Mouse (Mus musculus): Measurements from ENCODE around the gene Pwp2.
A peak's percentile ranks its signal among the peaks of the same experiment; 100 is the strongest.
"Not testable (repeated sequence)": the region's sequence is repeated elsewhere in the genome, so short reads cannot be mapped to it uniquely, and the experiment has no call there.

Pwp2 gene

GRCm38 (mm10) chr10:78184531-78185380 lies at the start of gene Pwp2:
TSS of gene Pwp2 (minus strand) at chr10:78185149.
- peak; percentile 93 for DNase-seq

- no peak for DNase-seq
Observed at GRCm38 (mm10) chr10:78233756-78234155, 48.8 kb upstream of the Pwp2 start.

- no peak for DNase-seq
Observed at GRCm38 (mm10) chr10:78233161-78233560, 48.2 kb upstream of the Pwp2 start.

GRCm38 (mm10) chr10:78232301-78232980 lies 47.5 kb upstream of the Pwp2 start:
- DNase-seq: no peak

GRCm38 (mm10) chr10:78228560-78228928 lies 43.6 kb upstream of the Pwp2 start:
- no peak for DNase-seq

- DNase-seq: no peak
Observed at GRCm38 (mm10) chr10:78227875-78228559, 43.1 kb upstream of the Pwp2 start.

GRCm38 (mm10) chr10:78224136-78224535 lies 39.2 kb upstream of the Pwp2 start:
- no peak for DNase-seq

GRCm38 (mm10) chr10:78222908-78223307 lies 38.0 kb upstream of the Pwp2 start:
- peak; percentile 20 for DNase-seq

- no peak for DNase-seq
Observed at GRCm38 (mm10) chr10:78221315-78221714, 36.4 kb upstream of the Pwp2 start.

- no peak for DNase-seq
Observed at GRCm38 (mm10) chr10:78219528-78219927, 34.6 kb upstream of the Pwp2 start.

- no peak for DNase-seq
Observed at GRCm38 (mm10) chr10:78218576-78218975, 33.6 kb upstream of the Pwp2 start.

- no peak for DNase-seq
Observed at GRCm38 (mm10) chr10:78216376-78217083, 31.6 kb upstream of the Pwp2 start.

- DNase-seq: no peak
Observed at GRCm38 (mm10) chr10:78214371-78214770, 29.4 kb upstream of the Pwp2 start.

- DNase-seq: no peak
Observed at GRCm38 (mm10) chr10:78211311-78211710, 26.4 kb upstream of the Pwp2 start.

- DNase-seq: no peak
Observed at GRCm38 (mm10) chr10:78201182-78201581, 16.2 kb upstream of the Pwp2 start.

- DNase-seq: no peak
Observed at GRCm38 (mm10) chr10:78192933-78193332, 8.0 kb upstream of the Pwp2 start.

- DNase-seq: not testable (repeated sequence)
Observed at GRCm38 (mm10) chr10:78186076-78186475, 1.1 kb upstream of the Pwp2 start.

GRCm38 (mm10) chr10:78185381-78185725 lies 404 bp upstream of the Pwp2 start:
- DNase-seq: no peak

GRCm38 (mm10) chr10:78183577-78183976 lies 1.4 kb downstream of the Pwp2 start:
- DNase-seq: no peak

- no peak for DNase-seq
Observed at GRCm38 (mm10) chr10:78182321-78182720, 2.6 kb downstream of the Pwp2 start.

GRCm38 (mm10) chr10:78174474-78174873 lies 10.5 kb downstream of the Pwp2 start:
- no peak for DNase-seq

GRCm38 (mm10) chr10:78171581-78171980 lies 13.4 kb downstream of the Pwp2 start:
- no peak for DNase-seq

- DNase-seq: no peak
Observed at GRCm38 (mm10) chr10:78171057-78171456, 13.9 kb downstream of the Pwp2 start.

Data from lung, postnatal 10 days (tissue).